Mouse (Mus musculus) G1E (cell line): ENCODE results near the gene Traf3.

ENCODE experiments used
- CTCF ChIP-seq: IDR thresholded peaks from 2 replicates; pipeline ENCODE4 v1.5.1; 2012; ENCODE audit warnings: low read depth, low read length, inconsistent platforms, mixed read lengths
- GATA1 ChIP-seq: IDR thresholded peaks from 2 replicates; pipeline ENCODE4 v1.6.1; 2012; ENCODE audit warnings: borderline replicate concordance, low read length, inconsistent platforms, mixed read lengths
- GATA2 ChIP-seq: IDR thresholded peaks from 2 replicates; pipeline ENCODE4 v1.6.1; 2012; ENCODE audit warnings: low read depth, low read length, inconsistent platforms, borderline replicate concordance

GRCm38 (mm10) chr12:111168891-111169290, 2.7 kb downstream of the Traf3 start:
- TF ChIP-seq CTCF (no peak), GATA2 (no peak), GATA1 (no peak)
